Mouse (Mus musculus): ENCODE data around the gene Celsr3.
A peak's percentile ranks its signal among the peaks of the same experiment; 100 is the strongest.

The Celsr3 gene

GRCm38 (mm10) chr9:108807674-108808073 lies 18.4 kb upstream of the Celsr3 start:
- DNase-seq, result no peak

GRCm38 (mm10) chr9:108808163-108808665 lies 17.9 kb upstream of the Celsr3 start, which contains the start of gene Nckipsd:
Nckipsd (plus strand) TSS chr9:108808368.
- peak; percentile 91 to 94 for DNase-seq

GRCm38 (mm10) chr9:108809188-108809587 lies 16.9 kb upstream of the Celsr3 start:
- DNase-seq, result peak; percentile 32 to 41

GRCm38 (mm10) chr9:108809723-108810122 lies 16.4 kb upstream of the Celsr3 start:
- no peak for DNase-seq

DNA sequence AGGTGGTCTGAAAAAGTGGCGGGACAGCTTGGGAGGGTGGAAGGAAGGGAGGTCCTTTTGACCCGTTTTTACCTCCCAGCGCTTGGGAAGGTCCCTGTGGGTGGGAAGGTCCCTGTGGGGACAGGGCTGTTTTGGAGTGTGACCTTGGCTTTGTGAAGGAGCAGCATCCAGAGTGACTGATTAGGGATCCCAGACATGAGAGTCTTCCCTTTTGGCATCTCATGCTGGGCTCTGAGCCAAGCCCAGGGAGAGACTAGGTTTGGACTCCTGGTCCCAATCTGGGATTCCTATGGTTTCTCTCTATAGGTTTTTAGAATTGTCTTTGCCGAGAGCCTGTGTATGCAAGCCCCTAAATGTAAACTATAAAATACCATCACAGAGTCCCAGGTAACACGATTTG lies 15.6 kb upstream of the Celsr3 start:
- no peak for DNase-seq

GRCm38 (mm10) chr9:108815557-108815956 lies 10.6 kb upstream of the Celsr3 start:
- no peak for DNase-seq

DNA sequence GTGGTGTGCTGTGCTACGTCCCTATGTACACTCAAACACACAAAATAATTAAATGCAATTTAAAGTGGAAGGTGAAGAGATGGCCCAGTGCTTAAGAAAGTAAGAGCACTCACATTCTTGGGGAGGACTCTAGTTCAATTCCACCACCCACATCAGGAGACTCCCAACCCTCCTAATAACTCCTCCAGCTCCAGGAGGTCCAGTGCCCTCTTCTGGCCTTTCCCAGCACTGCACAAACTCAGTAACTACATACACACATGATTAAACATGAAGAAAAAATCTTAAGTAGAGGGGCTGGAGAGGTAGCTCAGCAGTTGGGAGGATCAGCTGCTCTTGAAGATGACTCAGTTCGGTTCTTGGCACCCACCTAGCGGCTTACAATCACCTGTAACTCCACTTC lies 6.6 kb upstream of the Celsr3 start:
- DNase-seq, result peak; percentile 54 to 61

DNA sequence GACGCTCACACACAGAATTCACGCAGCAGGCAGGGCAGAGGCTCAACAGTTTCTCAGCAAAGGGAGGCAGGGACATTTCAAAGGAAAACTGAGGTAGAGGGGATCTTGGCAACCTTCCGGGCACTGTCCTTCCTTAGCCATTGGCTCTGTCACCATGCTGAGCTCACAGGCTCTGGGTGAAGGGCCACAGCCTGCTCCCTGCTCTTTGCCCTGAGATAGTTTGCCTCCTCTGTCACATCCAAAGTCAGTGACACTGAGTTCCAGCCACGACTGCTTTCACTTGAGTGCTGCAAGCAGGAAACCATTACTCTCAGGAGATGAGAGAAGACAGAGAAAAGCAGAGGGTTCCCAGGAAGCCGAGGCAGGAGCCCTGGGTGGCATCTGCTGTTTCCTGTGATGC lies 6.0 kb upstream of the Celsr3 start:
- DNase-seq, result no peak

- no peak for DNase-seq
Observed at GRCm38 (mm10) chr9:108824144-108824685, 1.9 kb upstream of the Celsr3 start.

DNA sequence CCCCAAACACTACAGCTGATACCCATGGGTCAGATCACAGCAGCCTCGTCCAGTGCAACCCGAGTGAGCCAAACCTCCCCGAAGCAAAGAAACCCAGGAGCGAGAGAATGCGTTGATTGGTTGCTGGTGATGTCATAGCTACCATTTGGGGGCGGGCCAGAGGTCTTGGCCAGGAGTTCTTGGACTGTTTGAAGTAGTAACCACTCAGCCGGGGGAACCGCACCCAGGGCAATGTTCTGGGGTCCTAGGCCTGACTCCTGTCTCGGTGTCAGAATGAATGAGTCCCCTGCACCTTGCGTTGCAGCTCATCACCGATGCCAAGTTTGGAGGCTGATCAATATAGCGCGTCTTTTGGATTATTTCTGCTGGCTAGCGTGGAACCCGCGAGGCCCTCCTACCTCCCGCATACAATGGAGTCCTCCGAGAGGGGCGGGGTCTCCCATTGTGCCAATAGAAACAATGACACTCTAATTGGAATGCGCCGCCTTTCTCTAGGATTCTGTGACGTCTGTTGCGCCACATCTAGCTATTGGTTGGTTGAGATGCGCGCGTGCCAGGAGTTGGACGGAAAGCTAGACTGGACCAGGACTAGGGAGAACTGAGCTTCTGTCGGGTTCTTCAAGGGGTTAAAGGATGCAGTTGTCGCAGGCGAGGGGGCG lies 1.2 kb upstream of the Celsr3 start:
- no peak for DNase-seq

- DNase-seq, result peak; percentile 74
Observed at GRCm38 (mm10) chr9:108826700-108827340, 700 bp downstream of the Celsr3 start.

- no peak for DNase-seq
Observed at GRCm38 (mm10) chr9:108827454-108827853, 1.3 kb downstream of the Celsr3 start.

GRCm38 (mm10) chr9:108827906-108828305 lies 1.8 kb downstream of the Celsr3 start:
- DNase-seq, result no peak

DNA sequence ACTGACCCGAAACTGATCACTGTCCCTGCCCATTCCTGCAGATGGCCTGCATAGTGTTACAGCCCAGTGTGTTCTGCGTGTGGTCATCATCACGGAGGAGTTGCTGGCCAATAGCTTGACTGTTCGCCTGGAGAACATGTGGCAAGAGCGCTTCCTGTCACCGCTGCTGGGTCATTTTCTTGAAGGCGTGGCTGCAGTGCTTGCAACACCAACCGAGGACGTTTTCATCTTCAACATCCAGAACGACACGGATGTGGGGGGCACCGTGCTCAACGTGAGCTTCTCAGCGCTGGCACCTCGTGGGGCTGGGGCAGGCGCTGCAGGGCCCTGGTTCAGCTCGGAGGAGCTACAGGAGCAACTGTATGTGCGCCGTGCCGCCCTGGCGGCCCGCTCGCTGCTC lies 5.5 kb downstream of the Celsr3 start:
- peak in 1 of 2 experiments; percentile 45 for DNase-seq

- peak; percentile 94 to 96 for DNase-seq
Observed at GRCm38 (mm10) chr9:108832390-108833108, 6.4 kb downstream of the Celsr3 start.

DNA sequence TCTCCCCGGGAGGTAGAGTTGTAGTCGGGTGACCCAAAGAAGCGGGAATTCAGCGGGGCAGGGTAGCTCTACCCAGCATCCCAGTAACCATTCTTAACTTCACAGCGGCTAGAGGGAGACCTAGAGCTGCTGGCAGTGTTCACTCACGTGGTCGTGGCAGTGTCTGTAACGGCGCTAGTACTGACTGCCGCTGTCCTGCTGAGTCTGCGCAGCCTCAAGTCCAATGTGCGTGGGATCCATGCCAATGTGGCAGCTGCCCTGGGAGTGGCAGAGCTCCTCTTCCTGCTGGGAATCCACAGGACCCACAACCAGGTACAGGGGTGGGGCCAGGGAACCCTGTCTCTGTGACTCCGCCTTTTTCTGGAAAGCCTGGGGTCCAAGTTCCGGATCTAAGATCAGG lies 16.9 kb downstream of the Celsr3 start:
- DNase-seq, result peak; percentile 26 to 40

DNA sequence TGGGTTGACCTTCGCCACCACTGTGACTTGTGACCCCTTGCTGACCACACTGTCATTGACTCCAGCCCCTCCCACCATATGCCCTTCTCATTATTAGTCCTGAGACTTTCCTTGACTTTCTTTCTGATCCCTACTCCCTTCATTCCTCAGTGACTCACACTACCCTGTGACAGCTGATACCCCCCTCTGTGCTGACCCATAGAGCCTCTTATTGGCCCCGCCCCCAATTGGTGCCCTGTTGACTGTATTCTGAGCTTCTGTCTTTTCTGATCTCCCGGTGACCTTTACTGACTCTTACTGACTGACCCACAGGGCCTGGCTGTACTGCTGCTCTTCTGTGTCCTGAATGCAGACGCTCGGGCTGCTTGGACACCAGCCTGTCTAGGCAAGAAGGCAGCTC lies 19.3 kb downstream of the Celsr3 start:
- DNase-seq, result no peak

DNA sequence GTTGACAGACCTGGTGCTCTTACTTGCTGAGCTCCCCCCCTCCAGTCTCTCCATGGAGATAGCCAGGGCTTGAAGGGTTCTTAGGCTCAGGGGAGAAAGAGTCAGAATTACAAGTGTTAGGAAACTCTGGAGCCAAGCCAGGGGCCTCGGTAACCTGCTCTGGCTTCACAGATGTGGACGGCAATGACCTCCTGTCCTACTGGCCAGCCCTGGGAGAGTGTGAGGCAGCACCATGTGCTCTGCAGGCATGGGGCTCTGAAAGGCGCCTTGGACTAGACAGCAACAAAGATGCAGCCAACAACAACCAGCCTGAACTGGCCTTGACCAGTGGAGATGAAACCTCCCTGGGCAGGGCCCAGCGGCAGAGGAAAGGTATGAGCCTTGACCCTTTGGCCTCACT lies 21.3 kb downstream of the Celsr3 start:
- DNase-seq, result peak; percentile 31 to 52

DNA sequence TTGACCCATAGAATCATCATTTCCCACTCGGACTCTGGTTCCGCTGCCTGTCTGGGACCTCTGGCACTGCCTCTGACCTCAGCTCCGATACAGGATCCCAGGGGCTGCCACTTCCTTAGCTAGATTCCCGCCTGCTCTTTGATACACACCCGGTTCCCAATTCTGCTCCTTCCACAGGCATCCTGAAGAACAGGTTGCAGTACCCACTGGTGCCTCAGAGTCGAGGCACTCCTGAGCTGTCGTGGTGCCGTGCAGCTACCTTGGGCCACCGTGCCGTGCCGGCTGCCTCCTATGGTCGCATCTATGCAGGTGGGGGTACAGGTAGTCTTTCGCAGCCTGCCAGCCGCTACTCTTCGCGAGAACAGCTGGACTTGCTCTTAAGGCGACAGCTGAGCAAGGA lies 22.3 kb downstream of the Celsr3 start:
- DNase-seq, result no peak

DNA sequence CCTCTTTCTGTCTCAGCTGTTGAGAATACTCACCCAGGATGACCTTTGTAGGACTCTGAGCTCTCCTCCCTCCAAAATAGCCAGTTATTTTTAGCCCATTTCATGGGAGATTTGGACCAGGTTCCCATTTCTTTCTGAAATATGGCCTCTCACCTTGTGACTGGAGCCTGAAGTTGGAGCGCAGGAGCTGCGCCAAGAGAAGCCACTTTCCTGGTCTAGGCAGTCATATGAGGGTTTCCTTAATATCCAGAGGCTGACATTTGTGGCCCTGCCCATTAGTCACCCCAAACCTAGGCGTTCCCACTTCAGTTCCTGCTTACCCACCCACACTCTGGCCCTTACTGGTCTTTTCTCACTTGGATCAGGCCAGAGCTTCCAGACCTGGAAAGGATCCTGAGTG lies 26.9 kb downstream of the Celsr3 start, which contains the start of gene Slc26a6:
Gene Slc26a6, plus strand, starts transcription at position 308 of the 400 bp plus-strand sequence.
- peak in 1 of 2 experiments; percentile 45 for DNase-seq

GRCm38 (mm10) chr9:108853635-108854240 lies 27.6 kb downstream of the Celsr3 start:
- peak; percentile 95 to 96 for DNase-seq

GRCm38 (mm10) chr9:108854241-108854696 lies 28.1 kb downstream of the Celsr3 start:
- DNase-seq, result peak; percentile 90 to 92

DNA sequence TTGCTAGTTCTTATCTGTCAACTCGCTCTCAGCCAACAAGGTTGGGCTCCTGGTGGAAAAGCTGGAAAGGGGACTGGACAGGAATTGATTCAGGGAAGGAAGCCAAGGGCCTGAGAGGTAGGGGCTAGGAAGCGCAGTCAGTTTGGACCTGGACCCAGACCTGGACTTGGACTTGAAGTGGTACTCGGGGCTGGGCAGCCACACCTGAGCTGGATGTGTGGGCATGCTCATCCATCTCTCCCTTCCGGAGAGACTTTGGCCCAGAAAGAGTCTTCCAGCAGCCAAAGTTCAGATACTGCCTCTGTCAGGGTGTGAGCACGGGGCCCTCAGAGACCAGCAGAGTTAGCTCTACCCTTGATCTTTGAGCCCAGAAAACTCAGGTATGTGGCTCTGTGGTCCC lies 29.2 kb downstream of the Celsr3 start:
- no peak for DNase-seq
